Mouse (Mus musculus): Measurements from ENCODE around the gene Il7r. TPM values are rescaled to one million over a fixed set of nuclear protein-coding genes. Genes with fewer than 3 reads are reported as not detected.
"Not testable (repeated sequence)": the region's sequence is repeated elsewhere in the genome, so short reads cannot be mapped to it uniquely, and the experiment has no call there.

Il7r gene
- 0.44 and 0.47 TPM in 2 replicates for polyA plus RNA-seq (2012; ENCODE audit: insufficient read depth, low replicate concordance)

DNA sequence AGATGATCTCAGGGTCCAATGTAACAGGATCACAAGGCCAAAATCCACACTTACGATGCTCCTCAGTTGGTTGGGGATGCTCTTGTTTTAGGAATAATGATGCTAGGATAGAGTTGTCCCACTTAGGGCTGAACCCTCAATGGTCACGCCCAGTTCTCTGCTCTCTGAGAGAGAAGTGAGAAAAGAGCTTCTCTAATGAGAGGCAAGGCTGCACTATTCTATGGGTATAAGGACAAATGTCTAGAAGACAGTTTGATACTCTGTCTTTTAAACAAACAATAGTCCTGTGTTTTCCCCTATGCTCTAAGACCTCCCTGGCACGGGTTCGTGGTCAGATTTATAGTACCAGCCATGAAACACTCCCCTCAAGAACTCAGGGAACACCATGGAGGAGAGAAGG, at the start of gene Il7r:
Gene Il7r, minus strand, starts transcription at position 101 of the 400 bp plus-strand sequence.
- H3K4me1 ChIP-seq, result peaks cover 21% of the 10 kb centered on the region

GRCm38 (mm10) chr15:9577303-9577702, 47.3 kb upstream of the Il7r start:
- no peak for TF ChIP-seq FLI1 (IDR thresholded peaks at IDR 0.05; ENCODE audit: low read length)
- no peak for TF ChIP-seq GATA1 (IDR thresholded peaks at IDR 0.05; ENCODE audit: borderline replicate concordance, low read length)
- Histone ChIP-seq H3K36me3 (replicated peaks; ENCODE audit: low read length) (no peaks in the 10 kb centered on the region), H3K4me3 (replicated peaks) (no peak overlapping the region), H3K9me3 (no peaks in the 10 kb centered on the region), H3K27me3 (replicated peaks) (no peaks in the 10 kb centered on the region), H3K4me1 (peaks cover 9% of the 10 kb centered on the region)

More for the DNA sequence above, at the start of gene Il7r:
- Histone ChIP-seq H3K36me3 (replicated peaks; ENCODE audit: low read length) (no peaks in the 10 kb centered on the region), H3K27me3 (replicated peaks) (no peaks in the 10 kb centered on the region), H3K9me3 (no peaks in the 10 kb centered on the region), H3K4me3 (replicated peaks) (peak within 1 kb of the TSS; percentile 28)
- no peak for TF ChIP-seq FLI1 (IDR thresholded peaks at IDR 0.05; ENCODE audit: low read length)
- no peak for TF ChIP-seq GATA1 (IDR thresholded peaks at IDR 0.05; ENCODE audit: borderline replicate concordance, low read length)

GRCm38 (mm10) chr15:9574796-9575195, 44.8 kb upstream of the Il7r start:
- Histone ChIP-seq H3K4me3 (replicated peaks) (no peak overlapping the region), H3K27me3 (replicated peaks) (no peaks in the 10 kb centered on the region), H3K9me3 (no peaks in the 10 kb centered on the region), H3K4me1 (peaks cover 10% of the 10 kb centered on the region), H3K36me3 (replicated peaks; ENCODE audit: low read length) (no peaks in the 10 kb centered on the region)
- no peak for TF ChIP-seq FLI1 (IDR thresholded peaks at IDR 0.05; ENCODE audit: low read length)
- no peak for TF ChIP-seq GATA1 (IDR thresholded peaks at IDR 0.05; ENCODE audit: borderline replicate concordance, low read length)

DNA sequence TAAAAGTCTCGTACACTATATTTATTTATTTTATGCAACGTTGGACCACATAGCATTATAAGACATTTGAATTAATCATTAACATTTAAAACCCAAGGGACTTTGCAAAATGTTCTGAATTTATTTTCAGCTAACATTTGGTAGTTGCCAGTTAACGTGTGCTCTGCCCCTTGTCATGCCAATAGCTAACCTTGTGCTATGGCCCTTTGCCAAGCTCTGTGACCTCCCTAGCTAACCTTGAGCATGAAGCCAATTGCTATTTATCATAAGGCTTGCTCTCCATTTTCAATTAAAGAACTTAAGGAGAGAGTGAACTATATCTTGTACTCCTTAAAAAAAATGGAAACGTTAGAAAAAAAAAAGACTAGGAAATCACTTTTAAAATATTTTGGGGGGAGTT, 43.4 kb upstream of the Il7r start:
- Histone ChIP-seq H3K4me3 (replicated peaks) (no peak overlapping the region), H3K27me3 (replicated peaks) (no peaks in the 10 kb centered on the region)
- TF ChIP-seq GATA1 (IDR thresholded peaks at IDR 0.05; ENCODE audit: borderline replicate concordance, low read length) (no peak), FLI1 (IDR thresholded peaks at IDR 0.05; ENCODE audit: low read length) (no peak)

GRCm38 (mm10) chr15:9572664-9573063, 42.7 kb upstream of the Il7r start:
- H3K9me3 ChIP-seq, result no peaks in the 10 kb centered on the region
- H3K4me3 ChIP-seq (replicated peaks), result no peak overlapping the region
- H3K36me3 ChIP-seq (replicated peaks; ENCODE audit: low read length), result no peaks in the 10 kb centered on the region
- peaks cover 10% of the 10 kb centered on the region for H3K4me1 ChIP-seq
- H3K27me3 ChIP-seq (replicated peaks), result no peaks in the 10 kb centered on the region
- TF ChIP-seq GATA1 (IDR thresholded peaks at IDR 0.05; ENCODE audit: borderline replicate concordance, low read length), result no peak
- TF ChIP-seq FLI1 (IDR thresholded peaks at IDR 0.05; ENCODE audit: low read length), result no peak

More for the DNA sequence above, 43.4 kb upstream of the Il7r start:
- Histone ChIP-seq H3K4me1 (peaks cover 10% of the 10 kb centered on the region), H3K9me3 (no peaks in the 10 kb centered on the region), H3K36me3 (replicated peaks; ENCODE audit: low read length) (no peaks in the 10 kb centered on the region)

- TF ChIP-seq GATA1 (IDR thresholded peaks at IDR 0.05; ENCODE audit: borderline replicate concordance, low read length), result no peak
- TF ChIP-seq FLI1 (IDR thresholded peaks at IDR 0.05; ENCODE audit: low read length), result no peak
- no peaks in the 10 kb centered on the region for H3K27me3 ChIP-seq (replicated peaks)
- no peak overlapping the region for H3K4me3 ChIP-seq (replicated peaks)
- peaks cover 10% of the 10 kb centered on the region for H3K4me1 ChIP-seq
- H3K9me3 ChIP-seq, result no peaks in the 10 kb centered on the region
- no peaks in the 10 kb centered on the region for H3K36me3 ChIP-seq (replicated peaks; ENCODE audit: low read length)
These were observed 41.9 kb upstream of the Il7r start for GRCm38 (mm10) chr15:9571896-9572295.

- Histone ChIP-seq H3K4me3 (replicated peaks) (no peak overlapping the region), H3K4me1 (peaks cover 5% of the 10 kb centered on the region), H3K27me3 (replicated peaks) (peaks cover 3% of the 10 kb centered on the region), H3K36me3 (replicated peaks; ENCODE audit: low read length) (no peaks in the 10 kb centered on the region), H3K9me3 (no peaks in the 10 kb centered on the region)
- TF ChIP-seq GATA1 (IDR thresholded peaks at IDR 0.05; ENCODE audit: borderline replicate concordance, low read length), result no peak
- no peak for TF ChIP-seq FLI1 (IDR thresholded peaks at IDR 0.05; ENCODE audit: low read length)
These were observed 37.3 kb upstream of the Il7r start for GRCm38 (mm10) chr15:9567316-9567715.

GRCm38 (mm10) chr15:9565396-9565795, 35.4 kb upstream of the Il7r start:
- no peak for TF ChIP-seq FLI1 (IDR thresholded peaks at IDR 0.05; ENCODE audit: low read length)
- TF ChIP-seq GATA1 (IDR thresholded peaks at IDR 0.05; ENCODE audit: borderline replicate concordance, low read length), result no peak
- no peaks in the 10 kb centered on the region for H3K9me3 ChIP-seq

DNA sequence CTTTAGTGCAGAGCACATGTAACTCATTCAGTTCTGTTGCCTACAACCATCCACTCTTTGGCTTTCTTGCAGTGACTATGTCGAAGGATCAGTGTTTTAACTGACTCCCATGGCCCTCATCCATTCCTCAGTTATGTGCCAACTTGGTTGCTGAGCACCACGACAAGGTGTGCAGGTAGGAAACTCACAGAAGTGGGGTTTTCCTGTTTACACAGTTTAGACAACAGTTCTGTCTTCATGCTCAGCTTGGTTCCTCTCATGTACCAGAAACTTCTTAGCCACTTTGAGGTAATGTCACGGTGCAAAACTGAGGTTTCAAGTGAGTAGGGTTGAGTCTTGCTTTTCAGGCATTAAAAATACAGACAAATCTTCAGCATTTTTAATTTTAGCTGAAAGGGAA, 34.2 kb upstream of the Il7r start:
- Histone ChIP-seq H3K4me1 (no peaks in the 10 kb centered on the region), H3K36me3 (replicated peaks; ENCODE audit: low read length) (no peaks in the 10 kb centered on the region), H3K4me3 (replicated peaks) (no peak overlapping the region), H3K27me3 (replicated peaks) (peaks cover 3% of the 10 kb centered on the region), H3K9me3 (no peaks in the 10 kb centered on the region)
- TF ChIP-seq GATA1 (IDR thresholded peaks at IDR 0.05; ENCODE audit: borderline replicate concordance, low read length), result no peak
- TF ChIP-seq FLI1 (IDR thresholded peaks at IDR 0.05; ENCODE audit: low read length), result no peak

More at GRCm38 (mm10) chr15:9565396-9565795, 35.4 kb upstream of the Il7r start:
- no peaks in the 10 kb centered on the region for H3K36me3 ChIP-seq (replicated peaks; ENCODE audit: low read length)
- H3K4me3 ChIP-seq (replicated peaks), result no peak overlapping the region
- H3K4me1 ChIP-seq, result no peaks in the 10 kb centered on the region
- H3K27me3 ChIP-seq (replicated peaks), result peaks cover 3% of the 10 kb centered on the region

DNA sequence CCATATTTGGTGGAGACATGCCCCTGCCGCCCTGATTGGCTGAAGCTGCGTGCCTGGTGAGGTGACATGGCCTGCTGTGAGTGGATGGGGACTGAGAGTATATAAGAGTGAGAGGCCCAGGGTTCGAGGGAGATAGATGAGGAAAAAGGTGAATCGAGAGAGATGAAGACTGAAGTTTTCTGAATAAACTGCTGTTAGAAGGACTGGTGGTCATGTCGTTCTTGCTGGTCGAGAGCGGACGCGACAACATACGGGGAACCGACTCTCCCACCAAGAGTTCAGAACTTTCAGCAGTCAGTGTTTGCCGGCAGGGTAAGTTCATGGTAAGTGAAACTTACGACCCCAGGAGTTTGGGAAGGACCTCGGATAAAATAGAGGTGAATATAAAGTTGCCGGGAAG, 27.3 kb upstream of the Il7r start:
- H3K4me3 ChIP-seq (replicated peaks); H3K27me3 ChIP-seq (replicated peaks); H3K9me3 ChIP-seq; H3K4me1 ChIP-seq; H3K36me3 ChIP-seq (replicated peaks; ENCODE audit: low read length): not testable (repeated sequence)

DNA sequence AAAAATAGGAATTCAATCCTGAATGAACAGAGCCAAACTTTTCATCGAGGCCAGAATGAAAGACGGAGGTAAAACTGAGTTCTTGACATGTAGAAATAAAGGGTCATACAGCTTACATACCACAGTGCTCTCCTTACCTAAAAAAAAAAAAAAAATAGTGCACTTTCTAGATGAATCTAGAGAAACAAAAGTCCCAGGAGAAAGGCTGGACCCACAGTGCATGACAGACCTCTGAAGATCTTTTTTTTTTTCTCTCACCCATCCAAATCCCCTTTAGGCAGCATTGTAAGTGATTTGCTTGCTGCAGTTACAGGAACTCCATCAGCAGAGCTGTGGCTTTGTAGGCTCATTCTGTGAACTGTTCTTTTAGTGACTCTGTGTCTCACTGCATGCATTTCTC, 19.0 kb upstream of the Il7r start:
- H3K27me3 ChIP-seq (replicated peaks), result no peaks in the 10 kb centered on the region
- TF ChIP-seq FLI1 (IDR thresholded peaks at IDR 0.05; ENCODE audit: low read length) (no peak), GATA1 (IDR thresholded peaks at IDR 0.05; ENCODE audit: borderline replicate concordance, low read length) (no peak)
- H3K36me3 ChIP-seq (replicated peaks; ENCODE audit: low read length), result no peaks in the 10 kb centered on the region
- H3K4me1 ChIP-seq, result no peaks in the 10 kb centered on the region
- peaks cover 6% of the 10 kb centered on the region for H3K9me3 ChIP-seq
- no peak overlapping the region for H3K4me3 ChIP-seq (replicated peaks)
